Mouse (Mus musculus) bone marrow, adult 2 months (tissue): ENCODE measurements at regions not wholly inside any gene's neighbourhood (a gene's known extent, or its start where the extent isn't known, plus 50 kb on each side); places are given as distances from the start of the nearest gene placed in this dataset.

Experiments used
- CTCF ChIP-seq: fragments of 200-500 bp; IDR thresholded peaks from 2 replicates; pipeline ENCODE4 v1.5.1; 2011; ENCODE audit warnings: low read length, control low read depth; ENCODE audit not compliant: control insufficient read depth, insufficient read depth
- POLR2A ChIP-seq: fragments of 200-500 bp; IDR thresholded peaks from 2 replicates; pipeline ENCODE4 v1.6.1; 2011; ENCODE audit warnings: low read depth, mild to moderate bottlenecking, control low read depth, low read length, borderline replicate concordance; ENCODE audit not compliant: control insufficient read depth

GRCm38 (mm10) chr11:56224999-56225398 lies 184.2 kb upstream of the Nmur2 start:
- TF ChIP-seq POLR2A (no peak), CTCF (no peak)
